Mouse (Mus musculus): Measurements from ENCODE around the gene A030005L19Rik. TPM values are rescaled to one million over a fixed set of nuclear protein-coding genes. Genes with fewer than 3 reads are reported as not detected.
"Not testable (repeated sequence)": the region's sequence is repeated elsewhere in the genome, so short reads cannot be mapped to it uniquely, and the experiment has no call there.

A030005L19Rik gene
- polyA plus RNA-seq, 1 experiment from 2014 or later = 0.19 TPM

DNA sequence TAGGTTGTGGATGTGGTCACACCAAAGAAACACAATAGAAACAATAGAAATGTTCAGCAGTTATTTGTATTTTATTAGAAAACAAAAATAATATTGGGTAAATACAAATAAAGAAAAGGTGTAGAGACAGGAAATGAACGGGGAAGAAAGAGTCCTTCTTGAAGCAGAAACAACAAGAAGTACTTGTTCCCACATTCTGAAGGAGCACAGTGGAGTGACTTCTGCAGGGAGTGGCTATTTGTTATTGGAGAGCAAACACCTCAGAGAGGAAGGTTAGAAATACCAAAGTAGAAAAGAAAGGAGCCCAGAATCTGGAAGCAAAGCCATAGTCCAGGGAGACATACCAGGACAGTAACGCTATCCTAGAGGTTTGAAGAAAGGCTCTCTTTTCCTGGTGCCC lies 29.4 kb downstream of the A030005L19Rik start:
- H3K27me3 ChIP-seq; H3K9me3 ChIP-seq; H3K4me3 ChIP-seq; H3K9ac ChIP-seq; H3K27ac ChIP-seq; H3K36me3 ChIP-seq; H3K4me2 ChIP-seq; ATAC-seq (ENCODE audit: borderline replicate concordance, extremely low read depth, low FRiP score, low TSS enrichment); H3K4me1 ChIP-seq: not testable (repeated sequence)
- WGBS = 61% methylated on average over 2 of the region's 2 CpGs

DNA sequence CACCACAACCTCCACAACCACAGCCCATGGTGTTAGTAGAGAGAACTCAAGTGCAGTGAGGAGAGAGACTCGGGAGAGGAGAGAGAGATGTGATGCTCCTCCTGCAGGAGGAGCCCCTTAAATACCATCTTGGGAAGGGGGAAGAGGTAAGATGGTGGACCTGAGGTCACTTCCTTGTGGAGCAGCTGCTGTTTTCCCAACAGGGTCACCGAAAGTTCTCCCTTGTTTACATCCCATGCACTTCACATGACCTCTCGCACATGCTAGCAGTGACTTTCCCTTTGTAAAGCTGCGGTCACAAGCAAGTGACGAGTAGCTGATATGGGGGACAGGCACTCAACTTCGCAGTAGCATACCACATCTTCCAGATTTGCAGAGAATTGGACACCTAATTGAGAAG lies 30.2 kb downstream of the A030005L19Rik start, which contains the start of gene A030003K21Rik:
A030003K21Rik (minus strand) TSS at position 94 of the 400 bp plus-strand sequence.
- not testable (repeated sequence) for H3K4me3 ChIP-seq; H3K27me3 ChIP-seq; H3K4me1 ChIP-seq; H3K27ac ChIP-seq; H3K9me3 ChIP-seq; H3K36me3 ChIP-seq; H3K9ac ChIP-seq; H3K4me2 ChIP-seq; ATAC-seq (ENCODE audit: borderline replicate concordance, extremely low read depth, low FRiP score, low TSS enrichment)
- WGBS = no CpG with 5 or more reads among the region's 6 CpGs

DNA sequence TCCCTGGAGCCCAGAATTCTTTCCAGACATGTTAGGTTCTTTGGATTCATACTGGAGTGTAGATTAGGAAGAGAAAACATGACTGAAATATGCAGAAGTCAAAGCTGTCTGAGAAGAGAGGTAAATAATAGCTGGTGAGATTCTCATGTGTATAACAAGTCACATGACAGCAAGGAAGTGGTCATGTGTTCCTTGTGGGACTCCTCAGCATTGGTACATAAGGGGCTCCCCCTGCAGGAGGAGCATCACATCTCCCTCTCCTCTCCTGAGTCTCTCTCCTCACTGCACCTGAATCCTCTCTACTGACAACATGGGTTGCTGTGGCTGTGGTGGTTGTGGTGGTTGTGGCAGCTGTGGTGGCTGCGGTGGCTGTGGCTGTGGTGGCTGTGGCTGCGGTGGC lies 32.9 kb downstream of the A030005L19Rik start:
- not testable (repeated sequence) for H3K4me2 ChIP-seq; H3K4me1 ChIP-seq; H3K9me3 ChIP-seq; ATAC-seq (ENCODE audit: borderline replicate concordance, extremely low read depth, low FRiP score, low TSS enrichment); H3K4me3 ChIP-seq; H3K9ac ChIP-seq; H3K27me3 ChIP-seq; H3K36me3 ChIP-seq; H3K27ac ChIP-seq
- WGBS = 90% methylated on average over 2 of the region's 2 CpGs

DNA sequence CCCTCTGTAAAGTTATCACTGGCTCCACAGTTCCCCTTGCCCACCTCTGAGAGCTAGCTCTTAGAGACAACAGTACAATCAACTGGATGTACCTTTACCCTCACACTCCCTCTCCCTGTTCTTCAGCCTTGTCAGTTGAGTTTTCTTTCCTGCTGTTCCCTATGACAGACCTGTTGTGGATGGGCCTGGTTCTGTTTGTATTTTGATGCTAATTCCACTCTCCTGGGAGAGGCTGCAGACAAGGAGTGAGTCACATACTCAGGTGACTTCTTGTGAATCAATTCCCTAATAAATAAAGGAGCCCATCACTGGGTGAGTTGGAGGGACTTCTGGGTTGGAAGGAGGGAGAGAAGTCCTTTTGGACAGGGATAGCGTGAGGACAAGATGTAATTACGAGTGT lies 35.5 kb downstream of the A030005L19Rik start:
- no peak overlapping the region for H3K4me3 ChIP-seq
- ATAC-seq (ENCODE audit: borderline replicate concordance, extremely low read depth, low FRiP score, low TSS enrichment) = no peak
- H3K27ac ChIP-seq = no peak overlapping the region
- H3K9ac ChIP-seq = no peak overlapping the region
- WGBS = 85% methylated on average over 2 of the region's 2 CpGs
- no peak overlapping the region for H3K4me2 ChIP-seq
- H3K4me1 ChIP-seq = no peaks in the 10 kb centered on the region
- no peaks in the 10 kb centered on the region for H3K36me3 ChIP-seq
- no peaks in the 10 kb centered on the region for H3K27me3 ChIP-seq
- no peaks in the 10 kb centered on the region for H3K9me3 ChIP-seq

DNA sequence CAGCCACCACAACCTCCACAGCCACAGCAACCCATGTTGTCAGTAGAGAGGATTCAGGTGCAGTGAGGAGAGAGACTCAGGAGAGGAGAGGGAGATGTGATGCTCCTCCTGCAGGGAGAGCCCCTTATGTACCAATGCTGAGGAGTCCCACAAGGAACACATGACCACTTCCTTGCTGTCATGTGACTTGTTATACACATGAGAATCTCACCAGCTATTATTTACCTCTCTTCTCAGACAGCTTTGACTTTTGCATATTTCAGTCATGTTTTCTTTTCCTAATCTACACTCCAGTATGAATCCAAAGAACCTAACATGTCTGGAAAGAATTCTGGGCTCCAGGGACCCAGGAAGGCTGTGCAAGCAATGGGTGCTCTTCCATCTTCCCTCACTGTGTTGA lies 42.8 kb downstream of the A030005L19Rik start, which contains the start of gene Gm7544:
Gm7544 (minus strand) TSS at position 101 of the 400 bp plus-strand sequence.
- H3K4me1 ChIP-seq; H3K4me3 ChIP-seq; H3K27ac ChIP-seq; H3K27me3 ChIP-seq; H3K4me2 ChIP-seq; ATAC-seq (ENCODE audit: borderline replicate concordance, extremely low read depth, low FRiP score, low TSS enrichment); H3K9ac ChIP-seq; H3K9me3 ChIP-seq; H3K36me3 ChIP-seq: not testable (repeated sequence)

DNA sequence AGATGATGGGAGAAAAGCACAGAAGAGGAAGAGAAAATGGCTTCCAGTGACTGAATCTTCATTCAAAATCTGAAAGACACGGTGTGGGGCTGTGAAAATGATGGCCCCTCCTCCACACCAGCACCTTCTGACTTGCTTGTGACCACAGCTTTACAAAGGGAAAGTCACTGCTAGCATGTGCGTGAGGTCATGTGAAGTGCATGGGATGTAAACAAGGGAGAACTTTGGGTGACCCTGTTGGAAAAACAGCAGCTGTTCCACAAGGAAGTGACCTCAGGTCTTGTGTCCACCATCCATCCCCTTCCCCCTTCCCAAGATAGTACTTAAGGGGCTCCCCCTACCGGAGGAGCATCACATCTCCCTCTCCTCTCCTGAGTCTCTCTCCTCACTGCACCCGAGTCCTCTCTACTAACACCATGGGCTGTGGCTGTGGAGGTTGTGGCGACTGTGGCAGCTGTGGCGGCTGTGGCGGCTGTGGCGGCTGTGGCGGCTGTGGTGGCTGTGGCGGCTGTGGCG lies 46.8 kb downstream of the A030005L19Rik start, which contains the start of gene Gm47955:
Gm47955 (plus strand) TSS at position 417 of the 516 bp plus-strand sequence.
- ATAC-seq (ENCODE audit: borderline replicate concordance, extremely low read depth, low FRiP score, low TSS enrichment) = no peak
- WGBS = 83% methylated on average over 11 of the region's 11 CpGs
- no peaks in the 10 kb centered on the region for H3K36me3 ChIP-seq
- no peaks in the 10 kb centered on the region for H3K9me3 ChIP-seq
- H3K27me3 ChIP-seq = no peaks in the 10 kb centered on the region
- H3K4me3 ChIP-seq = no peak within 1 kb of the TSS
- no peak within 1 kb of the TSS for H3K9ac ChIP-seq
- H3K4me1 ChIP-seq = no peaks in the 10 kb centered on the region
- no peak within 1 kb of the TSS for H3K27ac ChIP-seq
- H3K4me2 ChIP-seq = no peak within 1 kb of the TSS

Other genes starting within 250 kb of the A030005L19Rik start
- 199 and 208 TPM in 2 replicates for gene Mff, start 188.4 kb upstream of the A030005L19Rik start, polyA plus RNA-seq (2015; fragmentation: Nextera tagmentation; extraction: Ambion mirVana)
- 0.10 TPM in 2 replicates for gene Tm4sf20, start 144.9 kb upstream of the A030005L19Rik start, polyA plus RNA-seq (2015; fragmentation: Nextera tagmentation; extraction: Ambion mirVana)
- gene Gm47791, start 142.1 kb upstream of the A030005L19Rik start, polyA plus RNA-seq (2015; fragmentation: Nextera tagmentation; extraction: Ambion mirVana) = not detected in 2 replicates
- gene Agfg1, start 73.8 kb upstream of the A030005L19Rik start, polyA plus RNA-seq (2015; fragmentation: Nextera tagmentation; extraction: Ambion mirVana) = 32.1 and 32.3 TPM in 2 replicates
- not detected in 2 replicates for gene A030014E15Rik, start 11.6 kb downstream of the A030005L19Rik start, polyA plus RNA-seq (2015; fragmentation: Nextera tagmentation; extraction: Ambion mirVana)
- gene Gm6217, start 18.1 kb downstream of the A030005L19Rik start, polyA plus RNA-seq (2015; fragmentation: Nextera tagmentation; extraction: Ambion mirVana) = not detected in 2 replicates
- not detected in 2 replicates for gene A030003K21Rik, start 30.1 kb downstream of the A030005L19Rik start, polyA plus RNA-seq (2015; fragmentation: Nextera tagmentation; extraction: Ambion mirVana)
- not detected in 2 replicates for gene Gm7544, start 42.7 kb downstream of the A030005L19Rik start, polyA plus RNA-seq (2015; fragmentation: Nextera tagmentation; extraction: Ambion mirVana)
- not detected in 2 replicates for gene Gm47955, start 47.0 kb downstream of the A030005L19Rik start, polyA plus RNA-seq (2015; fragmentation: Nextera tagmentation; extraction: Ambion mirVana)
- gene Gm47959, start 87.2 kb downstream of the A030005L19Rik start, polyA plus RNA-seq (2015; fragmentation: Nextera tagmentation; extraction: Ambion mirVana) = not detected in 2 replicates
- 0.59 and 0.65 TPM in 2 replicates for gene Slc19a3, start 125.1 kb downstream of the A030005L19Rik start, polyA plus RNA-seq (2015; fragmentation: Nextera tagmentation; extraction: Ambion mirVana)
- gene Krtap28-10, start 129.2 kb downstream of the A030005L19Rik start, polyA plus RNA-seq (2015; fragmentation: Nextera tagmentation; extraction: Ambion mirVana) = not detected in 2 replicates
- gene Gm47969, start 131.6 kb downstream of the A030005L19Rik start, polyA plus RNA-seq (2015; fragmentation: Nextera tagmentation; extraction: Ambion mirVana) = not detected in 2 replicates
- gene A030005K14Rik, start 146.1 kb downstream of the A030005L19Rik start, polyA plus RNA-seq (2015; fragmentation: Nextera tagmentation; extraction: Ambion mirVana) = not detected in 2 replicates
- gene Krtap28-13, start 147.6 kb downstream of the A030005L19Rik start, polyA plus RNA-seq (2015; fragmentation: Nextera tagmentation; extraction: Ambion mirVana) = not detected in 2 replicates
- not detected in 2 replicates for gene Ccl20, start 203.4 kb downstream of the A030005L19Rik start, polyA plus RNA-seq (2015; fragmentation: Nextera tagmentation; extraction: Ambion mirVana)
- 0.36 and 0.78 TPM in 2 replicates for gene Daw1, start 246.4 kb downstream of the A030005L19Rik start, polyA plus RNA-seq (2015; fragmentation: Nextera tagmentation; extraction: Ambion mirVana)